Mouse (Mus musculus) olfactory bulb, adult 2 months (tissue): ENCODE measurements around the gene Fam71e1.

Experiments used
- CTCF ChIP-seq: fragments of 200-500 bp; IDR thresholded peaks from 2 replicates; pipeline ENCODE4 v1.5.1; 2012; ENCODE audit warnings: low read depth, mild to moderate bottlenecking, low read length, moderate library complexity; ENCODE audit not compliant: insufficient read depth
- POLR2A ChIP-seq: fragments of 200-500 bp; IDR thresholded peaks from 2 replicates; pipeline ENCODE4 v1.6.1; 2012; ENCODE audit warnings: mild to moderate bottlenecking, low read depth, low read length, moderate library complexity; ENCODE audit not compliant: insufficient read depth

GRCm38 (mm10) chr7:44529518-44529917 is 33.1 kb downstream of the Fam71e1 start:
- TF ChIP-seq CTCF: no peak
- TF ChIP-seq POLR2A: no peak
